Mouse (Mus musculus) liver, embryonic 16.5 days (tissue): ENCODE measurements around the gene Mrpl51. TPM values are rescaled to one million over a fixed set of nuclear protein-coding genes. Genes with fewer than 3 reads are reported as not detected.
A peak's percentile ranks its signal among the peaks of the same experiment; 100 is the strongest.
"Not testable (repeated sequence)": the region's sequence is repeated elsewhere in the genome, so short reads cannot be mapped to it uniquely, and the experiment has no call there.

Experiments
- ATAC-seq: fragments of 200-750 bp; cut with Nextera tagmentation; 2 replicates; pipeline ENCODE4 v1.8.0; 2017; ENCODE audit warnings: low read depth, mild to moderate bottlenecking, moderate number of reproducible peaks, moderate library complexity
- H3K27ac ChIP-seq: fragments of 300-500 bp; sonication (generic); 2 replicates; pipeline ENCODE4 v1.5.1; 2014; ENCODE audit warnings: mild to moderate bottlenecking, low read length
- H3K27me3 ChIP-seq: fragments of 300-500 bp; sonication (generic); 2 replicates; pipeline ENCODE4 v1.6.1; 2014; ENCODE audit warnings: low read depth, low read length, mixed read lengths; ENCODE audit not compliant: control insufficient read depth, insufficient read depth
- H3K36me3 ChIP-seq: fragments of 300-500 bp; sonication (generic); 2 replicates; pipeline ENCODE4 v1.6.1; 2014; ENCODE audit warnings: mild to moderate bottlenecking; ENCODE audit not compliant: control insufficient read depth, insufficient read depth
- H3K4me1 ChIP-seq: fragments of 300-500 bp; sonication (generic); 2 replicates; pipeline ENCODE4 v1.6.1; 2014; ENCODE audit warnings: low read depth, low read length, mixed read lengths; ENCODE audit not compliant: control insufficient read depth
- H3K4me2 ChIP-seq: fragments of 300-500 bp; sonication (generic); 2 replicates; pipeline ENCODE4 v1.6.1; 2014; ENCODE audit warnings: low read depth, low read length, mixed read lengths
- H3K4me3 ChIP-seq: fragments of 300-500 bp; sonication (generic); 2 replicates; pipeline ENCODE4 v1.5.1; 2014; ENCODE audit warnings: low read depth, mild to moderate bottlenecking, low read length
- H3K9ac ChIP-seq: fragments of 300-500 bp; sonication (generic); 2 replicates; pipeline ENCODE4 v1.6.1; 2014; ENCODE audit warnings: low read depth, low read length
- H3K9me3 ChIP-seq: fragments of 300-500 bp; sonication (generic); replicated peaks from 2 replicates; pipeline ENCODE4 v1.6.1; 2016; ENCODE audit warnings: low read length; ENCODE audit not compliant: control insufficient read depth
- WGBS: fragments of 180-500 bp; shearing (Covaris S2); extraction: QIAGEN DNeasy Blood & Tissue Kit; methylation state at CpG from one replicate; pipeline ENCODE4 v1.1.7; 2014; ENCODE audit not compliant: insufficient replicate concordance; 5-methylcytosine and 5-hydroxymethylcytosine counted together
- polyA plus RNA-seq: library from polyadenylated mRNA; unstranded; fragments of >200 nt; fragmentation: Nextera tagmentation; extraction: Ambion mirVana; gene quantifications from 2 replicates; pipeline ENCODE4 v1.2.1, GENCODE M21; 2015

Mrpl51 gene
- polyA plus RNA-seq, 1 experiment from 2014 or later, result 145 TPM

DNA sequence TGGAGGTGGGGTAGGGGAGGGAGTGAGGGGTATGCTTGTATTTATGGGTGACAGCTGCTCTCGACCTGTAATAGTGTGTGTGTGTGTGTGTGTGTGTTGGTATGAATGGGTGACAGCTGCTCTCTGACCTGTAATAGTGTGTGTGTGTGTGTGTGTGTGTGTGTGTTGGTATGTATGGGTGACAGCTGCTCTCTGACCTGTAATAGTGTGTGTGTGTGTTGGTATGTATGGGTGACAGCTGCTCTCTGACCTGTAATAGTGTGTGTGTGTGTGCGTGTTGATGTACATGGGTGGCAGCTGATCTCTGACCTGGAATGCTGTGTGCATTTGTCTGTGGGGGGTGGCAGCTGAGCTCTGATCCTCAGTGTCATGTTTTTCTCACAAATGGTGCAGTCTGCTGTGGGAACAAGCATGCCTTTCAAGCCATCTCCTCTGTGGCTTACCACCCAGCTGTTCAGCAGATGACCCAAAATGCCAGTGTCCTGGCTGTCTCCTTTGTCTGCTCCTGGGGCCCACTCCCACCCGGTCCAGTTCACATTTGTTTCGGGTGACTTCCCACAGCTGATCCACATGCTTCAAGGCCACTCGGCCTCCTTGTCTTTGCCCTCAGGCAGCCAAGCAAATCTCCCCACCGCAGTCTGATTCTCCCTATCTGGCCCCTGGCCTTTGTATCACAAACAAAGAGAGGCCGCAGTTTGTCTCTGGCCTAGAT lies 34.5 kb upstream of the Mrpl51 start:
- Histone ChIP-seq H3K27me3 (no peaks in the 10 kb centered on the region), H3K9me3 (no peaks in the 10 kb centered on the region), H3K36me3 (peaks cover 3% of the 10 kb centered on the region; the same call in 1 of the 2 replicates), H3K9ac (no peak overlapping the region), H3K4me3 (no peak overlapping the region), H3K4me1 (peaks cover 44% of the 10 kb centered on the region), H3K4me2 (no peak overlapping the region), H3K27ac (peak overlapping the region; percentile 49)
- WGBS, result 69% methylated on average over 7 of the region's 7 CpGs
- ATAC-seq, result peak; percentile 11; the same call in 1 of the 2 replicates

DNA sequence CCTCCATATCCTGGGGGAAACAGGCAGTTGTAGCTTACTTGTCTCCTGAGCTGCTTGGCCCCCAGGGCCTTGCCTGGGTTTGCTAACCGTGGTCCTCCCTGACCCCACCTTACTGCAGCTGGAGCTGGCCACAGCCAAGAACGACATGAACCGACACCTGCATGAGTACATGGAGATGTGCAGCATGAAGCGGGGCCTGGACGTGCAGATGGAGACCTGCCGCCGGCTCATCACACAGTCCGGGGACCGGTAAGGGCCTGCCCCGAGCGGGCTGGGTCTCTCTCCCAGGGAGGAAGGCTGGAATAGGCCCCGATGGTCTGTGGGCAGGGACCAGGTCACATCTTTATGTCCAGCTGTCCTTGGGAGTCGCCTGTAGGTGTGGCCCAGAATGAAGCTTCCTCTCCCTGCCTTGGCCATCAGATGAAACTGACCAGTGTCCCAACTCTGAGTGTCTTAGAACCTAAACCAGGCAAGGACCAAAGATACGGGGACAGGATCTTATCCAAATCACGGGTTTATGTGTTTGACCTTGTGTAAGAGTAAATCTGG lies 32.6 kb upstream of the Mrpl51 start:
- H3K4me3 ChIP-seq, result no peak overlapping the region
- peaks cover 48% of the 10 kb centered on the region for H3K4me1 ChIP-seq
- H3K4me2 ChIP-seq, result no peak overlapping the region
- H3K9ac ChIP-seq, result no peak overlapping the region
- WGBS, result 81% methylated on average over 15 of the region's 15 CpGs
- no peaks in the 10 kb centered on the region for H3K9me3 ChIP-seq
- no peak for ATAC-seq
- no peaks in the 10 kb centered on the region for H3K27me3 ChIP-seq
- no peak overlapping the region for H3K27ac ChIP-seq
- peaks cover 6% of the 10 kb centered on the region; the same call in 1 of the 2 replicates for H3K36me3 ChIP-seq

DNA sequence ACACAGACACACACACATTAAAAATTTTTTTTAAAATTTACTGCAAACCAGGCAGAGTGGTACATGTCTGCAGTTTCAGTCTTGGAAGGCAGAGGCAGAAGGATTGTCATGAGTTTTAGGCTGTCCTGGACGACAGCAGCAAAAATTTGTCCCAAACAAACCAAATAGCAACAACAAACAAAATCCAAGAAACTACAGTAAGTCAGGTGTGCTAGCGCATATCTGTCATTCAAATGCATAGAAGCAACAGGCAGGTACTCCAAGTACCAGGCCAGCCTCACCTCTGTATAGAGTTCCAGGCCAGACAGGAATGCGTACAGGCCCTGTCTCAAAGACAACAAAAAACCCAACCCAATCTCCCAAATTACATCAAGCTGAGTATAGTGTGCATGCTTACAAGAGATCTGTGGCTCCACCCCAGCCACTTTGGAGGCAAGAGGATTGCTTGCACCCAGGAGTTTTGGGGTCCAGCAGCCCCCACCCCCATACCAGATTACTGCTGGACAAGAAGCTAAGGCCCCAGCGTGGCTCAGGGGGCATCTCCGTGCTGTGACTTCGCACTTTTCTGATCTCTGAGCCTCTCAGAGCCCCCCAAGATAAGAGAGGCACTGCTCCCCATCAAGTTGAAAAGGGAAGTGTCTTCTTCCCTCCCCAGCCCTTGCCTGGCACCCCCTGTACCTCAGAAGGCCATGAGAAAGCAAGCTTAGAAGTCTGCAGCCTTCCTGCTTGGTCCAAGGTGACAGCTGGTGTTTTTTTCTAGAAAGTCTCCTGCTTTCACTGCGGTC lies 31.6 kb upstream of the Mrpl51 start:
- no peaks in the 10 kb centered on the region for H3K27me3 ChIP-seq
- H3K4me1 ChIP-seq, result peaks cover 49% of the 10 kb centered on the region
- no peak overlapping the region for H3K9ac ChIP-seq
- WGBS, result 58% methylated on average over 7 of the region's 7 CpGs
- H3K4me3 ChIP-seq, result no peak overlapping the region
- no peaks in the 10 kb centered on the region for H3K9me3 ChIP-seq
- H3K4me2 ChIP-seq, result no peak overlapping the region
- no peak overlapping the region for H3K27ac ChIP-seq
- H3K36me3 ChIP-seq, result peaks cover 6% of the 10 kb centered on the region; the same call in 1 of the 2 replicates
- no peak for ATAC-seq

DNA sequence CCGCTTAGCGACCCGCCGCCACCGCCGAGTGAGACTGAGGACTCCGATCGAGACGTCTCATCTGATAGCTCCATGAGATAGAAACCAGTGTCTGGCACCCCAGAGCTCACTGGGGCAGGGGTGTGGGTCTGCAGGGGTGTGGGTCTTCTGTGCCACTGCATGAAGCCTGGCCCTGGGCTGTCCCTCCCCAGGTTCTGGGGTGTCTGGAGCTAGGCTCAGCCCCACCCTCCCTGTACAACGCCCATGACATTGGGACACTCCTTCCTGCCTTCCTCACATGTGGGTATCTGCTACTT lies 31.1 kb upstream of the Mrpl51 start:
- no peaks in the 10 kb centered on the region for H3K9me3 ChIP-seq
- no peak overlapping the region for H3K9ac ChIP-seq
- H3K4me2 ChIP-seq, result no peak overlapping the region
- ATAC-seq, result no peak
- H3K4me1 ChIP-seq, result peaks cover 47% of the 10 kb centered on the region
- H3K27me3 ChIP-seq, result no peaks in the 10 kb centered on the region
- 48% methylated on average over 10 of the region's 10 CpGs for WGBS
- no peak overlapping the region for H3K4me3 ChIP-seq
- no peak overlapping the region for H3K27ac ChIP-seq
- peaks cover 6% of the 10 kb centered on the region; the same call in 1 of the 2 replicates for H3K36me3 ChIP-seq

DNA sequence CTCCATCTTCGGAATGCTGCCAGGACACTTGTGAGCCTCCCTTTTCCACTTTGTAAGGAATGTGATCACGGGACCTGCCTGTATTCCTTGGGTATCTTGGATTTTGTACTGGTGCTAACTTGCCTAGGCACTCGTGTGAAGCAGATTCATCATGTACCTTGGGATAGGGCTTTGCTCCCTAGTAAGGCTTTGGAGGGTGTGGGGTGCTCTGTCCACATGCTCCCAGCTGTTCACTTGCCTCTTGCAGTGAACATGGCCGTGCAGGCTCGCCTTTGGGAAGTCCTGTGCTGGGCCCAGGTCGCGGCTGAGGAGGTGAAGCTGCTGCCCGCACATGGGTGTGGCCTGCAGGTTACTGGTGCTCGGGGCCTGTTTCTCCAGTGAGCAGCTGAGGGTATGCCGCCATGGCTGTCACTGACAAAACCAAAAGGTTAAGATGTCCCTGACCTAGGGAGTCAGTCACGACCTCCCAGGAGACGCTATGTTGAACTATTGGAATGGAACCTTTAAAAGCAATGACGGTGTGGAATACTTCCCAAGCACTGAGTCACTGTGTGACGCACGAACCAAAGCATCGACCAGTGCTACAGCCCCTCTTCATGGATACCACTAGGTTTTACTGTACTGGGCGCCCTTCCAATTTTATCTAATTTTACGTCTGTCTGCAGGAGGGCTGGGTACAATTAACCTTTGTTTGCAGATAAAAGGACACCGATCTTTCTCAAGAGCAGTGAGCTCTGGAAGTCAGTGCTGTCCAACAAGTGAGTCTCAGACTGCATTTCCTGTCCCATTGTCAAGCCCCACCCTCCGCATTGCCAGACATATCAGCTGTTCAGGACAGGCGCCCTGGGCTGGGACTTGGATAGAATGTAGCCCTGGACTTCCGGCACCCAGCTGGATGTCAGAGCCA lies 30.5 kb upstream of the Mrpl51 start:
- Histone ChIP-seq H3K9me3 (no peaks in the 10 kb centered on the region), H3K36me3 (peaks cover 6% of the 10 kb centered on the region; the same call in 1 of the 2 replicates), H3K27me3 (no peaks in the 10 kb centered on the region), H3K4me1 (peaks cover 53% of the 10 kb centered on the region), H3K27ac (0 out of 2 replicates have a peak overlapping the region, but pooled peaks have one; percentile 27), H3K4me3 (no peak overlapping the region), H3K4me2 (no peak overlapping the region; the same call in 1 of the 2 replicates), H3K9ac (no peak overlapping the region)
- no peak for ATAC-seq
- WGBS, result 23% methylated on average over 22 of the region's 22 CpGs

DNA sequence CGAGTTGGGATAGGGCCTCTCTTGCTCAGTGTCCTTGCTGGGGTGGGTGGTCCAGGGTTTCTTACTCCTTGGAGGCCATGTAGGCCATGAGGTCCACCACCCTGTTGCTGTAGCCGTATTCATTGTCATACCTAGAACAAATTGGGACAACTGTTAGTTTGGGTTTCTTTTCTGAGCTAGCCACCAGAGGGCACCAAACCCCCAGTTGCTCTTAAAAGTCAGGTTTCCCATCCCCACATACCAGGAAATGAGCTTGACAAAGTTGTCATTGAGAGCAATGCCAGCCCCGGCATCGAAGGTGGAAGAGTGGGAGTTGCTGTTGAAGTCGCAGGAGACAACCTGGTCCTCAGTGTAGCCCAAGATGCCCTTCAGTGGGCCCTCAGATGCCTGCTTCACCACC lies 29.6 kb upstream of the Mrpl51 start:
- not testable (repeated sequence) for H3K9me3 ChIP-seq, H3K27ac ChIP-seq, H3K4me3 ChIP-seq, H3K36me3 ChIP-seq, H3K9ac ChIP-seq, H3K4me2 ChIP-seq, ATAC-seq, H3K27me3 ChIP-seq
- WGBS, result 11% methylated on average over 3 of the region's 5 CpGs
- H3K4me1 ChIP-seq, result peaks cover 57% of the 10 kb centered on the region

DNA sequence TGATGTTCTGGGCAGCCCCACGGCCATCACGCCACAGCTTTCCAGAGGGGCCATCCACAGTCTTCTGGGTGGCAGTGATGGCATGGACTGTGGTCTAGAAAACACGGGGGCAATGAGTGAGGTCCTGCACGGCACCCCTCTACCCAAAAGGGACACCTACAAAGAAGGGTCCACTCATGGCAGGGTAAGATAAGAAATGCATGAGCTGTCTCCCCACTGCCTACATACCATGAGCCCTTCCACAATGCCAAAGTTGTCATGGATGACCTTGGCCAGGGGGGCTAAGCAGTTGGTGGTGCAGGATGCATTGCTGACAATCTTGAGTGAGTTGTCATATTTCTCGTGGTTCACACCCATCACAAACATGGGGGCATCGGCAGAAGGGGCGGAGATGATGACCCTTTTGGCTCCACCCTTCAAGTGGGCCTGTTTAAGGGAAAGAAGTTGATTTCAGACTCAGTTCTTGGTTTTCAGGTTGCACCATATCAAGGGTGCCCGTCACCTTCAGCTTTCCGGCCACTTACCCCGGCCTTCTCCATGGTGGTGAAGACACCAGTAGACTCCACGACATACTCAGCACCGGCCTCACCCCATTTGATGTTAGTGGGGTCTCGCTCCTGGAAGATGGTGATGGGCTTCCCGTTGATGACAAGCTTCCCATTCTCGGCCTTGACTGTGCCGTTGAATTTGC lies 28.8 kb upstream of the Mrpl51 start:
- H3K27ac ChIP-seq, ATAC-seq, H3K27me3 ChIP-seq, H3K9ac ChIP-seq, H3K4me3 ChIP-seq, H3K9me3 ChIP-seq: not testable (repeated sequence)
- Histone ChIP-seq H3K4me1 (peaks cover 60% of the 10 kb centered on the region), H3K36me3 (peaks cover 12% of the 10 kb centered on the region), H3K4me2 (0 out of 2 replicates have a peak overlapping the region, but pooled peaks have one; percentile 4)
- 61% methylated on average over 9 of the region's 16 CpGs for WGBS
